Mouse (Mus musculus) macrophage (primary cell): ENCODE data around the gene Tpsb2. TPM values are rescaled to one million over a fixed set of nuclear protein-coding genes. Genes with fewer than 3 reads are reported as not detected.

Experiments used
- H3K27ac ChIP-seq: fragments of 350-480 bp; formaldehyde crosslinking; 2 replicates; pipeline ENCODE4 v1.9.0; 2021
- H3K36me3 ChIP-seq: fragments of 350-480 bp; formaldehyde crosslinking; 2 replicates; pipeline ENCODE4 v1.9.0; 2021; ENCODE audit errors: inconsistent target
- H3K4me3 ChIP-seq: fragments of 350-480 bp; formaldehyde crosslinking; 2 replicates; pipeline ENCODE4 v1.9.0; 2021; ENCODE audit errors: inconsistent target
- H3K79me2 ChIP-seq: fragments of 350-480 bp; formaldehyde crosslinking; 2 replicates; pipeline ENCODE4 v1.9.0; 2021; ENCODE audit errors: inconsistent target
- WGBS: methylation state at CpG from one replicate; pipeline ENCODE4 v1.1.7; 2026; ENCODE audit warnings: inconsistent platforms; ENCODE audit not compliant: missing documents; 5-methylcytosine and 5-hydroxymethylcytosine counted together
- polyA plus RNA-seq: library from polyadenylated mRNA; stranded (reverse); fragments of 250-400 nt; gene quantifications from 3 replicates; pipeline ENCODE4 v1.2.4, GENCODE M21; 2018; ENCODE audit warnings: inconsistent platforms

Gene Tpsb2
- polyA plus RNA-seq, 1 experiment from 2014 or later = not detected

DNA sequence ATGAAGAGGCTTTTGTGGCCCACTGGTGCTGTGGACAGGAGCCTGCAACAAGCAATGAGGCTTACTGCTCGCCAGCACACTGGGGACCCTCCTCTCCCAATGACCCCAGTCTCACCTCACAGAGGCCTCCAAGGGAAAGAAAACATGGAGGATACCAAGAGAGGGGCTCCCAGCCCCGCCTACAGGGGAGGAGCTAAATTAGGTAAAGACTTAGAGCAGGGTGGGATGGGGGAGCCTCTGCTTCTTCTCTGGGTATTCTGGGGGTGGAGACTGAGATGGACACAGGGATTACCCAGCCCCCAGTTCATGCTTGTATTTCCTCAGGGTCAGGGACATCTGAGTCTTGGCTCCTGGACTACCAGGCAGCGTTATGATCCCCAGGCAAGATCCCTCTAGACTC, 48.8 kb downstream of the Tpsb2 start:
- Histone ChIP-seq H3K36me3 (no peaks in the 10 kb centered on the region), H3K27ac (no peak overlapping the region), H3K79me2 (no peaks in the 10 kb centered on the region), H3K4me3 (no peak overlapping the region)
- 63% methylated on average over 3 of the region's 3 CpGs for WGBS

GRCm38 (mm10) chr17:25415421-25415913, 49.4 kb downstream of the Tpsb2 start:
- H3K79me2 ChIP-seq = no peaks in the 10 kb centered on the region
- H3K4me3 ChIP-seq = no peak overlapping the region
- H3K27ac ChIP-seq = no peak overlapping the region
- 52% methylated on average over 6 of the region's 6 CpGs for WGBS
- no peaks in the 10 kb centered on the region for H3K36me3 ChIP-seq

- no peaks in the 10 kb centered on the region for H3K36me3 ChIP-seq
- WGBS = 59% methylated on average over 3 of the region's 3 CpGs
- H3K79me2 ChIP-seq = no peaks in the 10 kb centered on the region
- no peak overlapping the region for H3K4me3 ChIP-seq
- no peak overlapping the region for H3K27ac ChIP-seq
These were observed 50.1 kb downstream of the Tpsb2 start for GRCm38 (mm10) chr17:25416219-25416618.

DNA sequence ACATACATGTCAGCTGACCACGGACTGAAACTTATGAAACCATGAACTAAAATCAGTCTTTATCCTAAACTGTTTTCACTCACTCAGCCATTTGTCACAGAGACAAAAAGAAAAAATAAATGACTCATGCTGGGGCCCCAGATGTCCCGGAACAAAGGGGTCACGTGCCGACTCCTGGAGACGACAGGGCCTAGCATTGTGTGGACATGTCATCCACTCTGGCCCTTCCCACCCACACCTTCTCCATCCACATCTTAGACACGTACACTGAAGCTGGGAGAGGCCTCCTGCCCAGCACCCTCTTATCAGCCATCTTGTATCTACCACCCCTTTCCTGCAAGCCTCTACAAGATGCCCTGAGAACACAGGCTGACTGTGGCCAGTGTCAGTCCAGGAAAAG, 51.9 kb downstream of the Tpsb2 start:
- Histone ChIP-seq H3K4me3 (no peak overlapping the region), H3K27ac (no peak overlapping the region), H3K79me2 (no peaks in the 10 kb centered on the region), H3K36me3 (no peaks in the 10 kb centered on the region)
- WGBS = 81% methylated on average over 6 of the region's 6 CpGs

Other genes with a start within 250 kb of the Tpsb2 start
- gene Ptx4, start 245.5 kb upstream of the Tpsb2 start, polyA plus RNA-seq = not detected in 3 replicates
- 98.1 to 170 TPM (median 98.2 TPM) in 3 replicates for gene Clcn7, start 232.9 kb upstream of the Tpsb2 start, polyA plus RNA-seq
- not detected in 3 replicates for gene Ccdc154, start 203.8 kb upstream of the Tpsb2 start, polyA plus RNA-seq
- gene Gm38655, start 190.8 kb upstream of the Tpsb2 start, polyA plus RNA-seq = not detected in 3 replicates
- gene BC003965, start 181.8 kb upstream of the Tpsb2 start, polyA plus RNA-seq = 3.5 to 10.5 TPM (median 6.5 TPM) in 3 replicates
- 2.4 to 4.9 TPM (median 3.0 TPM) in 3 replicates for gene Unkl, start 177.9 kb upstream of the Tpsb2 start, polyA plus RNA-seq
- 31.8 to 33.6 TPM (median 33.3 TPM) in 3 replicates for gene Gnptg, start 126.2 kb upstream of the Tpsb2 start, polyA plus RNA-seq
- gene Tsr3, start 126.1 kb upstream of the Tpsb2 start, polyA plus RNA-seq = 9.3 to 15.0 TPM (median 12.1 TPM) in 3 replicates
- gene Baiap3, start 109.9 kb upstream of the Tpsb2 start, polyA plus RNA-seq = not detected in 3 replicates
- gene Ube2i, start 91.7 kb upstream of the Tpsb2 start, polyA plus RNA-seq = 267 to 362 TPM (median 356 TPM) in 3 replicates
- 0.36 to 0.90 TPM in 2 of 3 replicates, not detected in the other for gene Prss34, start 67.9 kb upstream of the Tpsb2 start, polyA plus RNA-seq
- gene Prss28, start 57.7 kb upstream of the Tpsb2 start, polyA plus RNA-seq = not detected in 3 replicates
- gene Prss29, start 47.7 kb upstream of the Tpsb2 start, polyA plus RNA-seq = not detected in 3 replicates
- gene Tpsab1, start 20.7 kb upstream of the Tpsb2 start, polyA plus RNA-seq = not detected in 3 replicates
- gene Tpsg1, start 3.0 kb downstream of the Tpsb2 start, polyA plus RNA-seq = not detected in 3 replicates
- not detected in 3 replicates for gene Cacna1h, start 67.5 kb downstream of the Tpsb2 start, polyA plus RNA-seq
- not detected in 3 replicates for gene Tekt4, start 88.3 kb downstream of the Tpsb2 start, polyA plus RNA-seq
- not detected in 3 replicates for gene Sstr5, start 131.0 kb downstream of the Tpsb2 start, polyA plus RNA-seq
- not detected in 3 replicates for gene Sox8, start 204.4 kb downstream of the Tpsb2 start, polyA plus RNA-seq
- 13.4 to 17.2 TPM (median 16.4 TPM) in 3 replicates for gene Lmf1, start 212.8 kb downstream of the Tpsb2 start, polyA plus RNA-seq